In the genomic region with DNA sequence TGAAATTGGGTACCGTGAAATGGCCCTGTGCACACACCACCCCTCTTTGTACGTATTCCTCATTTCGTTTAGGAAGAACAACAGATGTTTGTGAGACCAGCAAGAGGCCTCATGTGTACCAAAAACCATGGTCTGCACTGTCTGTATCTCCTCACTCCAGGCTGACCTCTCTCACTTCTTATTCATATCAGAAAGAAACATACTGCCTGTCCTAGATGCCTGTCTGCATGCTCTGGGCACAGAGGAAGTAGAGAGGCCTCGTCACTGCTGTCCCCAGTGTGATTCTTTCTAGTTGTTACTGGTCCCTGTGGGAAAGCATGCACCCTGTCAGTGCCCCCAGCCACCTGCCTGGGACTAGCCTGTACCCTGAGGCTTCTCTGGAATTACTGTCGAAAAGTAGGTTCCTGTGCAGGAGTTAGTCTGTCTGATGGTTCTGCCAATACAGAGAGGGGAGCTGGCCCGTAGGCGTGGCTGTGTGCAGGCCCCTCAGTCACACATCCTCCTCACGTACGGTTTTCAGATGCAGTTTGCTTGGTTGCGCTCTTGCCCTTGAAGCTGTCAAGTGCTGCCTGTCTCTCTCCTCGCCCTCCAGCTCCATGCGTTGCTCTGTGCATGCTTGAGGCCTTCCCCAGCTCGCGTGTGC, we compare ENCODE assay signal across 17 mouse cellular contexts.
DNase-seq lines count a peak whose midpoint lies in the region; ATAC-seq and TF ChIP-seq lines count a peak whose summit lies in the region.
"Had no signal": no experiment of that assay in that cellular context is flagged by ENCODE, and none has a peak within 500 bp of the region (broad histone marks: within the 10 kb centered on the region; RNA-seq: fewer than 3 reads in every experiment).

No protein-coding gene starts in this region.

- 0 out of 2 replicates have a peak, but pooled peaks have one; percentile 18 for ATAC-seq in intestine, embryonic 15.5 days
- ATAC-seq in intestine, postnatal 0 days, result no peak
- peak; percentile 92 for ATAC-seq in liver, embryonic 16.5 days (ENCODE audit: low read depth)
- ATAC-seq: forebrain, embryonic 13.5 days had no signal

- H3K27ac ChIP-seq in intestine, embryonic 15.5 days, result no peak overlapping the region
- no peak overlapping the region for H3K27ac ChIP-seq in intestine, postnatal 0 days (ENCODE audit: low read depth, low read length)
- H3K27ac ChIP-seq in embryonic facial prominence, embryonic 10.5 days (replicated peaks), result peak overlapping the region; percentile 10; the same call in 1 of the 2 replicates
- H3K27ac ChIP-seq in liver, embryonic 16.5 days (ENCODE audit: low read length), result peak overlapping the region; percentile 72
- H3K27ac ChIP-seq: embryonic facial prominence, embryonic 15.5 days; forebrain, embryonic 13.5 days; layer of hippocampus, adult 2 months; limb, embryonic 10.5 days; neural tube, embryonic 15.5 days had no signal

- no peak overlapping the region for H3K9ac ChIP-seq in intestine, embryonic 15.5 days
- no peak overlapping the region for H3K9ac ChIP-seq in intestine, postnatal 0 days (ENCODE audit: low read depth, low read length)
- 0 out of 2 replicates have a peak overlapping the region, but pooled peaks have one; percentile 17 for H3K9ac ChIP-seq in liver, embryonic 16.5 days (ENCODE audit: low read depth, low read length)
- H3K9ac ChIP-seq: embryonic facial prominence, embryonic 15.5 days; forebrain, embryonic 13.5 days; neural tube, embryonic 15.5 days had no signal

- TF ChIP-seq CTCF in intestine, postnatal 0 days (IDR thresholded peaks at IDR 0.05; ENCODE audit: low read depth), result no peak

- no peaks in the 10 kb centered on the region for H3K4me1 ChIP-seq in intestine, embryonic 15.5 days (replicated peaks)
- no peaks in the 10 kb centered on the region for H3K4me1 ChIP-seq in intestine, postnatal 0 days (replicated peaks; ENCODE audit: control insufficient read depth, insufficient read depth, low read length)
- H3K4me1 ChIP-seq in embryonic facial prominence, embryonic 10.5 days, result peaks cover 29% of the 10 kb centered on the region
- H3K4me1 ChIP-seq in liver, embryonic 16.5 days (ENCODE audit: control insufficient read depth, low read depth, low read length), result peaks cover 21% of the 10 kb centered on the region

- no peaks in the 10 kb centered on the region for H3K27me3 ChIP-seq in intestine, embryonic 15.5 days (replicated peaks)
- H3K27me3 ChIP-seq in intestine, postnatal 0 days (replicated peaks; ENCODE audit: control insufficient read depth, insufficient read depth, low read length), result no peaks in the 10 kb centered on the region
- no peaks in the 10 kb centered on the region for H3K27me3 ChIP-seq in embryonic facial prominence, embryonic 10.5 days (replicated peaks; ENCODE audit: low read depth, poor library complexity, severe bottlenecking)
- H3K27me3 ChIP-seq in liver, embryonic 16.5 days (ENCODE audit: control insufficient read depth, insufficient read depth, low read depth, low read length), result no peaks in the 10 kb centered on the region
- H3K27me3 ChIP-seq: embryonic facial prominence, embryonic 15.5 days; forebrain, embryonic 13.5 days; neural tube, embryonic 15.5 days had no signal

- no peaks in the 10 kb centered on the region for H3K9me3 ChIP-seq in intestine, embryonic 15.5 days
- H3K9me3 ChIP-seq in intestine, postnatal 0 days (ENCODE audit: control insufficient read depth), result no peaks in the 10 kb centered on the region
- no peaks in the 10 kb centered on the region for H3K9me3 ChIP-seq in embryonic facial prominence, embryonic 10.5 days
- no peaks in the 10 kb centered on the region for H3K9me3 ChIP-seq in liver, embryonic 16.5 days (replicated peaks; ENCODE audit: control insufficient read depth, low read length)
- H3K9me3 ChIP-seq: embryonic facial prominence, embryonic 15.5 days; forebrain, embryonic 13.5 days; limb, embryonic 10.5 days; neural tube, embryonic 15.5 days had no signal

- peak; percentile 85 for DNase-seq in heart, adult 11 months
- DNase-seq in heart, postnatal 4 days, result no peak
- no peak for DNase-seq in embryonic facial prominence, embryonic 10.5 days (ENCODE audit: low spot score)
- DNase-seq in layer of hippocampus, adult 11-12 months (ENCODE audit: low spot score), result no peak
- DNase-seq in thymus, postnatal 0 days (ENCODE audit: low spot score), result no peak
- DNase-seq: adrenal gland, adult 2 months; cerebellum, adult 2 months; thymus, postnatal 14 days had no signal

- WGBS in intestine, embryonic 15.5 days, result 85% methylated on average over 14 of the region's 14 CpGs
- 85% methylated on average over 14 of the region's 14 CpGs for WGBS in intestine, postnatal 0 days
- WGBS in embryonic facial prominence, embryonic 10.5 days, result 86% methylated on average over 14 of the region's 14 CpGs
- 35% methylated on average over 14 of the region's 14 CpGs for WGBS in liver, embryonic 16.5 days (ENCODE audit: insufficient replicate concordance)

- H3K36me3 ChIP-seq in intestine, embryonic 15.5 days, result peaks cover 35% of the 10 kb centered on the region
- H3K36me3 ChIP-seq in intestine, postnatal 0 days (ENCODE audit: control insufficient read depth, insufficient read depth), result peaks cover 91% of the 10 kb centered on the region
- H3K36me3 ChIP-seq in embryonic facial prominence, embryonic 10.5 days (replicated peaks), result peaks cover 77% of the 10 kb centered on the region
- H3K36me3 ChIP-seq in liver, embryonic 16.5 days (ENCODE audit: control insufficient read depth, insufficient read depth), result peaks cover 66% of the 10 kb centered on the region

- no peak overlapping the region for H3K4me3 ChIP-seq in intestine, embryonic 15.5 days (replicated peaks)
- no peak overlapping the region for H3K4me3 ChIP-seq in intestine, postnatal 0 days (ENCODE audit: low read depth, low read length)
- no peak overlapping the region for H3K4me3 ChIP-seq in embryonic facial prominence, embryonic 10.5 days
- no peak overlapping the region for H3K4me3 ChIP-seq in liver, embryonic 16.5 days (ENCODE audit: low read depth, low read length)
- H3K4me3 ChIP-seq: embryonic facial prominence, embryonic 15.5 days; forebrain, embryonic 13.5 days; layer of hippocampus, adult 2 months; limb, embryonic 10.5 days; neural tube, embryonic 15.5 days had no signal

- H3K4me2 ChIP-seq in intestine, embryonic 15.5 days (replicated peaks), result no peak overlapping the region
- no peak overlapping the region for H3K4me2 ChIP-seq in intestine, postnatal 0 days (replicated peaks; ENCODE audit: low read depth)
- peak overlapping the region; percentile 34 for H3K4me2 ChIP-seq in liver, embryonic 16.5 days (ENCODE audit: low read depth, low read length)
- H3K4me2 ChIP-seq: embryonic facial prominence, embryonic 15.5 days; forebrain, embryonic 13.5 days; midbrain, embryonic 11.5 days; neural tube, embryonic 15.5 days had no signal

Comparison
In these comparisons a context has a peak if more than half of its experiments do, and no peak if none do; other contexts are left out.
1. H3K27ac ChIP-seq: peak in embryonic facial prominence, embryonic 10.5 days (single experiment) and liver, embryonic 16.5 days (single experiment); none in intestine, embryonic 15.5 days (single experiment) and intestine, postnatal 0 days (single experiment).